Mouse (Mus musculus) cerebellum, adult 9-11 months (tissue): ENCODE results near the gene Clec10a.

ENCODE experiments used
- DNase-seq: peaks from one replicate; pipeline ENCODE4 v3.0.0; 2022

The Clec10a gene

GRCm38 (mm10) chr11:70219873-70220272 lies 63.9 kb downstream of the Clec10a start:
- no peak for DNase-seq

GRCm38 (mm10) chr11:70220323-70220722 lies 64.3 kb downstream of the Clec10a start:
- DNase-seq, result no peak
